Mouse (Mus musculus) mouse embryonic stem cell (cell line): Measurements from ENCODE around the gene Creb3l4.
"Not testable (repeated sequence)": the region's sequence is repeated elsewhere in the genome, so short reads cannot be mapped to it uniquely, and the experiment has no call there.

Experiments used
- in situ Hi-C, 2 experiments: fragments of 300-500 bp; cut with MboI; formaldehyde crosslinking; loops; 1 replicate in 1 of 2; 3 replicates in 1 of 2; pipeline ENCODE4 v1.14.3; 2019 to 2020; ENCODE audit warnings: low sequenced_read_pairs in 2 of 2, low pct_unique_long_range_greater_than_20kb in 1 of 2, mixed read lengths in 1 of 2; ENCODE audit not compliant: unreplicated experiment in 1 of 2

Creb3l4 gene

DNA sequence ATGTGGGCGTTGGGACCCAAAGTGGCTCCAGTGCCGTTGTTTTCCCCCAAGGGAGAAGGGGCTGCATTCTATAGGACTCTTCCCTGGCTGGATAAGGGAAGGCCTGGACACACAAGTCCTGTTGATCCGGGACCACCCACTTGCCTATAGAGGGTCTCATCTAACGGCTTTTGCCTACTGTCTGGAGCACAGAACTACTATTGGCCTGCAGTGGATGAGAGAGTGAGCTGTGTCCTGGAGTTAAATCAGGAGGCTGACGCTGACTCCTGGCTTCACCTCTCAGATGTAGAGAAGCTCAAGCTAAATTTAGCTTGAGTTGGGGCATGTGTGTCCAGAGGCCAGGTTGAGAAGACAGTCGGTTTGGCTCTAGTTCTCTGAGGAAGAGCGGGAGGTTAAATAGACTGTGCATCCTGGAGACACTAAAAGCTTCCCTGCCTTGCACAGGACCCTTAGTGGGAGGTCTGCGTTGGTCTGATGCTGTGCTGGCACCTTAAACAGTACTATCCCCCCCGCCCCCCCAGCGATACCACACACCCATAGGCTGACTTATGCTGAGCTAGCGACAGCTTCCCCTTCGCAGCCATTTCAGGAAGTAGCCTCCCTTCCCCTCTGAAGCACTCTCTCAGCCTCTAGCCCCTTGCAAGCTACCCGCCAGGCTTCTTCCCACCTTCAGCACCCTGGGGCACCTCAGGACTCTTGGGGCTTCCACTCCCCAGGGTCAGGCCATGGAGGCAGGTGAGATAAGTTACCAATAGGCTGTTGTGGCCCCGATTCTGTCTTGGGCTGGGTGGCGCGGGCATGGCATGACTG, 22.8 kb upstream of the Creb3l4 start:
- in situ Hi-C loops: no loop called here

DNA sequence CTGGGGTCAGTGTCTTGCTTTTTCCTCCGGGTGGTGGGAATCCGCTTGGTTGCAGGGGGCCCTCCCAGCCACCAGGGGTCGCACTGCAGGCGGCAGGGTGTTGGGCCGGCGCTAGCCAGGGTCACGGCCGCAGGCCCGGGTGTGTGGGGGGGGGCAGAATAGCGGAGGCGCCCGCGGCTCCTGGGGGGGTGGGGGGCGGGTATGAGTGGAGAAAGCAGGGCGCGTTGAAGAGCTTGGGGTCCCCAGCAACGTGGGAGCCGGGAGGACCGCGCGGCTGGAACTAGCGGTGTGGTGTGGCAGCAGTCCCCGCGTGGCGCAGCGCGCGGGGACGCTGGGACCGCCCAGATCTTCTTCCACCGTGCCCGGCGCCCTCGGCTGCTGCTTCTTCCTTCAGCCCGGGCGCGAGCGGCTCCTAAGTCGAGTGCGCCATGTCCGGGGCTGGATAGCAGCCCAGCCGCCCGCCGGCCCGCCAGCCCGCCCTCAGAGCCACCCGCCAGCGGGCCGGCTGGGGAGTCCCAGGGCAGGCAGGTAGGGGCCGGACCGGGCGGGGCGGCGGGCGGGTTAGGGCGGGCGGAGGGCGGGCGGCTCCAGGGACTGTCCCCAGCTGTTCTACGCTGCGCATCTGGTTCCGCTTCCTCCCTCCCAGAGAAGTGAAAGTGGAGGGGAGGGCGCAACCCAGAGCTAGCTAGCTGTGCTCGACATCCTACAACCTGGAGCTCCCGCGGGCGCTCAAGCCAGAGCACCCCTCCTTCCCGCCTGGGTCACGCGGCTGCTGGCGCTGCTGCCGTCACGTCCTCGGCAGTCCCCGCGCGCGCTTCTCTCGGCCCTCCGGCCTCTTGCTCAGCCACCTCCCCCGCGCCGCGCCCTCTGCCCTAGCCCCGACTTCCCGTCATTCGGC, 22.0 kb upstream of the Creb3l4 start, which contains the start of gene Dennd4b:
TSS of gene Dennd4b (plus strand) at position 152 of the 898 bp plus-strand sequence.
- in situ Hi-C loops: no loop called here

DNA sequence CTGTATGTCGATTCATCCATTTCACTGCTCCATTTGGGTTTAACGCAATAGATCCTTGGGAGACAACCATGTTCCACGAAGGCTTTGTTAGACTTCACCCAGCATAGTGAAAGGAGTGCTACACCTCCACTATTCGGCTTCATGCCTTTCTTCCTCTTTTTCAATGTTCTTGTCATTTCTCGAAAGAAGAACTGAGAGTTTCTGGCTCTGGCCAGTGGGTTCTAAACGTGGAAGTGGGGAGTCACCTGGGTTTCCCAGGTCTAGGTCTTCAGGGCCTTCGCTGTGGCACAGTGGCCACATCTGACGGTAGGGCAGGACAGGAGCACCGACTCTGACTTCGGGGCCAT, 21.3 kb upstream of the Creb3l4 start:
- in situ Hi-C loops: no loop called here

DNA sequence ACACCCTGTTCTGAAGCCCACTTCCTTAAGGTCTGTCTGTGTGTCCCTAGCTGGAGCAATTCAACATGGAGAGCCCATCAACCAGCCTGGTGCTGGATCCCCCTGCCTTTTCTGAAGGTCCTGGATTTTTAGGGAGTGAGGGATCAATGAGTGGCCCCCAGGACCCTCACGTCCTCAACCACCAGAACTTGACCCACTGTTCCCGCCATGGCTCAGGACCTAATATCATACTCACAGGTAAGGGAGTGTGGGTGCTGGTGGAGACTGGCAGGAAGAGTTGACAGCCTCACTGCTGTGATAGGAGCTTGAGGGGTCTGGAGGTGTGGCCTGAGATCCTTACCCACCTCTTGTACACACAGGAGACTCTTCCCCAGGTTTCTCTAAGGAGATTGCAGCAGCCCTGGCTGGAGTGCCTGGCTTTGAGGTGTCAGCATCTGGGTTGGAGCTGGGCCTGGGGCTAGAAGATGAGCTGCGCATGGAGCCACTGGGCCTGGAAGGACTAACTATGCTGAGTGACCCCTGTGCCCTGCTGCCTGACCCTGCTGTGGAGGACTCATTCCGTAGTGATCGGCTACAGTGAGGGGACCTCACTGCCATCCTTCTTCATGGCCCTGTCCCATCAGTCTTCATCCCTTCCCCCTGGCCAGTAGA, 19.9 kb upstream of the Creb3l4 start:
- in situ Hi-C loops: no loop called here

DNA sequence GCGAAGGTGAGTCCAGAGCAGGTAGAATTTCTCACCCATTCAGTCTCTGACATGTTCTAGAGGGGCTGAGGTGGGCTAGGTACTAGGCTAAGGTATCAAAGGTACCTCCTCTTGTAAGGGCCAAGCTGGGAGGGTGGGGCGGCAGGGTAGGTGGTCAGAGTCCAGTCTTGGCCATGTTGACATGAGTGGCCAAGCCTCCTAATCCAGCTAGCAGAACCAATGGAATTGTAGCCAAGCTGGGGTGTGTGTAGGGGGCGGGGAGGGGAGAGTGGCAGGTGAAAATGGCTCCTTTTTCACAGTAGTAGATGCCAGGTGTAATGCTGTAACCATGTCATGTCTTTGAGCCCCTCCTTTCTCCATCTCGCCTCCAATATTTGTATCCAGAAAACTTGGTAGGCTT, 15.2 kb upstream of the Creb3l4 start:
- in situ Hi-C loops: no loop called here

DNA sequence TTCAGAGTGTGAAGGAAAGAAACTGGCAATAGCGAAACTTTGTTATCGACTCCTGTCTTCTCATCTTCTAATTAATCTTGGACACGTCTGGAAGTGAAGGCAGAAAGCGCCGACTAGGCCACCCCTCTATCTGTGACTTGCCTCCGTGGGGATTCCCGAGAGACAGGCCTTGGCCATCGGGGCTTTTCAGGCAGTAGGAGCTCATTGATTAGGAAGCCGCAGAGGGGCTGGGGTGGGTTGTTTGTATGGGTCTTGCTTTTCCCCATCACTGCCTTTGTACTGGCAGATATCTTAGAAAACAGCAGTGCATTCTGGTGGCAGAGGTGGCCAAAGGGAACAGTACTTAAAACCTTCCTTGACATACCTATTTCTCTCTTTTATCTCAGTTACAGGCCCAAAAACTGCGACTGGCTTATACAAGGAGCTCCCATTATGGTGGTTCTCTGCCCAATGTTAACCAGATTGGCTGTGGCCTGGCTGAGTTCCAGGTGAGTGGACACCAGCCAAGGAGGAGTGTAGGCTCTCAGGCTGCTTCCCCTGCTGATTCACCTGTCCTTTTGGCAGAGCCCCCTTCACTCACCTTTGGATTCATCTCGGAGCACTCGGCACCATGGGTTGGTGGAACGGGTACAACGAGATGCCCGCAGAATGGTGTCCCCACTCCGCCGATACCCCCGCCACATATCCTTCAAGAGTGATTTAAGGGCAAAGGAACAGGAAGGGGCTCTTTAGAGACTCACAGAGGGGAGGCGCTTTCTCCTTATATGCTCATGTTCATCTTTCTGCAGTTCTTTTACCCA, 13.6 kb upstream of the Creb3l4 start:
- in situ Hi-C loops: no loop called here

DNA sequence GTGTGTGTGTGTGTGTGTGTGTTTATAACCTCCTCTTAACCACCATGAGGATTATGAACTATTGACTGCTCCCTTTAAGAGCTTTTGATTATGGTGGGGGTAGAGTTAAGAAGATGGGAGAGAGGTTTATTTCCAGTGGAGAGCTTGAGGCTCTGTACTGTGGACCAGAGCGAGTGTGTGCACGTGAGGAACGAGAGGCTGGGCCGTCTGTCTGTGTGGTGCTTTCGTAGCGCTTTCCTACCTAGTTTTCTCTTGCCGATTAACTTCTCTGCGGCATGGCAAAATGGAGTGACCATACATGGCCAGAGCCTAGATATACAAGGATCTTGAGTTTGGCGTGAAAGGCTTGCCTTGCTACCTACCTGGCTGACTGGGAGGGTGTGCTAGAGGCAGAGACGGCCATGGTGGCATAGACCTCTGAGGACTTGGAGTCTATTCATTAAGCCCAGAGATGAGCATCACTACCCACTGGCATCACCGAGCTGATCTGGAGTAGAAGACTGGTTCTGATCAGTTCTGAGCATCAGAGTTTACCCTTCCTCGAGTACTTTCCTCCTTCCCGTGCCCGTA, 12.6 kb upstream of the Creb3l4 start:
- in situ Hi-C loops: no loop called here

DNA sequence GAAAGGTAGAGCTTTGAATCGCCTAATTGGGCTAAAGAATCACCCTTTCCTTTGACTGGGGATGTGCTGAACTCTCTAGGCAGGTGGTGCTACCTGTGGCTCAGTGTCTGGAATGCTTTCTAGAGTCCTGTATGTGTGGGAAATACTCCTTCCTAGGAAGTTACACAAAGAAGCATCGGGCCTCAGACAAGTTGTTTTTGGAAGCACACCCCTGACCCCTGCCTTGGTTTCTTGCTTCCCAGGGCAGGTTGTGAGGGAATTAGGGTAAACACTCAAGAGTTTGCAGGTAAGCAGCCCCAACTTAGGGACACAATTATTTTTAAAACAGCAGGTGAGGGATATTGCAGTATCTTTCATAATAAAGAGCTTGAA, 11.9 kb upstream of the Creb3l4 start:
- in situ Hi-C loops: no loop called here

DNA sequence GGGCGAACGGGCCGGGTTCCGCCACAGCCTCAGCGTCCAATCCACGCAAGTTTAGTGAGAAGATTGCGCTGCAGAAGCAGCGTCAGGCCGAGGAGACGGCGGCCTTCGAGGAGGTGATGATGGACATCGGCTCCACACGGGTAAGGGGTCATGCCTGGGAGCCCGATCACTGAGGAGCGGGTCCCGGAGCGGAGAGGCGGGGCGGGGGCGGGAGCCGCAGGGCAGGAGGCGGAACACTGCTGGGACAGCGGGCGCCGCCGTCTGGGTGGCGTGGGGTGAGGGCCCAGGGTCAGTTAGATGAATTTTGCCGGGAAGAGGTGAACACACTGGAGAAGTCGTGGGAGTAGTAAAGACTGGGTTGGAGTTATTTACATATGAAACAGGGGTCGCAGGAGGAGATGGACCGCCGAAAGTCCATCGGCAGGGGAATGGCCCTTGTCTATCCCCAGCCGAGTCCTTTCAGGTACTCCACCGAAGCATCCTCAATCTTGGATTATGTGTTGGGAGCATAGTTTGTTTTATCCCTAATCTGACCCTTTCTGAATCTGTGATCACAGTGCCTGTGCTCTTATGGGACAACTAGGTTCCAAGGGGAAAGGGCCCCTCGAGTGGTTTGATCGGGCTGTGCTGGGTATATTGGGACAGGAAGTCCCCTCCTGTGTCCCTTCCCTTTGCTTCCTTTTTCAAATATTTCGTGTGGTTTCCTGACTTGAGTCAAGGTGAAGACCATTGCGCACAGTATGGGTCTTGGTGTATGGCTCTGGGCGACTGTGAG, 11.3 kb upstream of the Creb3l4 start:
- in situ Hi-C loops: no loop called here

DNA sequence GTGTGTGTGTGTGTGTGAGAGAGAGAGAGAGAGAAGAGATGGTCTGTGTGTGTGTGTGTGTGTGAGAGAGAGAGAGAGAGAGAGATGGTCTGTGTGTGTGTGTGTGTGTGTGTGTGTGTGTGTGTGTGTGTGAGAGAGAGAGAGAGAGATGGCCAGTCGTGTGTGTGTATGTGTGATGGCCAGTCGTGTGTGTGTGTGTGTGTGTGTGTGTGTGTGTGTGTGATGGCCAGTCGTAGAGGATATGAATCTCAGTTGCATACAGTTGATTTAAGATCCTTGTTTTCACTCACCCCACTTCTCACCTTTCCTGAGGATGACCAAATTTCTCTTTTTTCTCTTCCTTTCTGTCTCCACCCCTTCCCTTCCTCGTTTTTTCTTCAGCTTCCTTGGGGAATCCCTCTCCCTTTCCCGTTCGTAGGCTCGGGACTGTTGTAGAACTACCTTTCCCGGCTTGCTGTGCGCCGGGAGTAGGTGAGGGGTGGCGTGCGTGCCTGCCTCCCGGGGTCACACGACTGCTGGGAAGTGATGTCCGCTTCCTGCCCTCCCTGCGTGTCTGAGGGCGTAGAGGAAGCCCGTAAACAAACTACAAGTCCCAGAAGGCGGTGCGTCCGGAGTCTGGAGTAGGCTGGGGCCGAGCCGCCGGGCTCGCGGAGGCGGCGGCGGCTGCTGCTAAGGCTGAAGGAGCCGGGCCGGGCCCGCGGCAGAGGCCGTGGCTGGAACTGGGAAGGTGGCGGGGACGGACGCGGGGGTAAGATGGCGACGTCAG, 10.5 kb upstream of the Creb3l4 start, which contains the start of gene Crtc2:
TSS of gene Crtc2 (plus strand) at position 511 of the 766 bp plus-strand sequence.
- in situ Hi-C loops: no loop called here

DNA sequence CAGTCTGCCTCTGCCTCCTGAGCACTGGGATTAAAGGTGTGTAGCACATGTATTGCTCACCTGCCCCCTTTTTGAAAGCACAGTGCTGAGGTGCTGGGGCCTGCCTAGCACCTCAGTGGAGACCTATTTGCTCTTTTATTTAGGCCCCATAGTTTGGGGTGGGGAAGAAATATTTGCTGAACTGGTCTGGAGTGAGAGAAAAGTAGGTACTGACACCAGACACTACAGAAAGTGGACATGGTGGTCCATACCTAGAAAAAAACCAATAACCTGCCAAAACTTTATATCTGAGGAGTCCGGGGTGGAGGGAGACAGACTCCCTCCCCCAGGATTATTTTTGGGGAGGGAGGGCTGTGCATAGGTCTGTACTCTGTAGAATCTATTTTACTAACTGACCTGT, 9.9 kb upstream of the Creb3l4 start:
- in situ Hi-C loops: not testable (repeated sequence)

DNA sequence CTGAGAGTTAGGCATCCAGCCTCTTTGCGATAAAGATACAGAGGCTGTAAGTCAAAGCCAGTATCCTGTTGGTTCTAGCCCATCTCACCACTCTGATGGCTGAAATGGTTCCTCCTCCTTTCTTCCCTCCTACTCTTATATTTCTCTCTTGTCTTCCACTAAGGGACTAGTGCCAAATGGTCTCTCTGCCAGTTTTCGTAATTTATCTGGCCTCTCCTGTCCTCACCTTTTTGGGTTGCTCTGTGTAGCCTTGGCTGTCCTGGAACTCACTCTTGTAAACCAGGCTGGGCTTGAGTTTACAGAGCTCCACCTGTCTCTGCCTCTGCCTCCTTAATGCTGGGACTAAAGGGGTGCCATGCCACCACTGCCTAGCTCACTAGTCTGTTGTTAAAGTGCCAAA, 9.3 kb upstream of the Creb3l4 start:
- in situ Hi-C loops: not testable (repeated sequence)

DNA sequence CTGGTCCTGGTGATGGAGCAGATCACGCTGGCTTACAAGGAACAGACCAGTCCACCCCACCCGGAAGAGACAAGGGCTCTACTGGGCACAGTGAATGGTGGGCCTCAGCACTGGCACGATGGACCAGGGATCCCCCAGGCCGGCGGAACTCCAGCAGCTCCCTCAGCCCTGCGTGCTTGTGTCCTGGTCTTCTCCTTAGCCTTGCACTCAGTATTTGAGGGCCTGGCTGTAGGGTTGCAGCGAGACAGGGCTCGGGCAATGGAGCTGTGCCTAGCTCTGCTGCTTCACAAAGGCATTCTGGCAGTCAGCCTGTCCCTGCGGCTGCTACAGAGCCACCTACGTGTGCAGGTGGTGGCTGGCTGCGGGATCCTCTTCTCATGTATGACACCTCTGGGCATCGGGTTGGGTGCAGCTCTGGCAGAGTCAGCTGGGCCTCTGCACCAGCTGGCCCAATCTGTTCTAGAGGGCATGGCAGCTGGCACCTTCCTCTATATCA, 8.5 kb upstream of the Creb3l4 start:
- in situ Hi-C loops: not testable (repeated sequence)

DNA sequence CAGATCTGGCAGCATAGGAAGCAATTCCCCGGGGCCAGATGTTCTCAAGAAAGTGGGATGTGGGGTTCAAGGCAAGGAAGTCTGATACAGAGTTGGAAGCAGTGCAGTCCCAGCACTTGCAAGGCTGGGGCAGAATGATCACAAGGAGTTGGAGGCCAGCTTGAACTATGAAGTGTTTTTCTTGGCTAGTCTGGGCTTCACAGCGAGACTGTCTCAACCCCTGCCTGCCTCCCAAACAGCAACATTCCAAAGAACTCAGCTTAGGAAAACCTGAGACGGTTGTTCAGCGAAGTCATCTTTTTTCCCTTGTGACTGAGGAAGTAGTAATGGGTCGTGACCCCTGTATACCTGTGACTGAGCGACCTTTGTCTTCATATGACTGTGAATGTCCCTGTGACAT, 7.5 kb upstream of the Creb3l4 start:
- in situ Hi-C loops: no loop called here

DNA sequence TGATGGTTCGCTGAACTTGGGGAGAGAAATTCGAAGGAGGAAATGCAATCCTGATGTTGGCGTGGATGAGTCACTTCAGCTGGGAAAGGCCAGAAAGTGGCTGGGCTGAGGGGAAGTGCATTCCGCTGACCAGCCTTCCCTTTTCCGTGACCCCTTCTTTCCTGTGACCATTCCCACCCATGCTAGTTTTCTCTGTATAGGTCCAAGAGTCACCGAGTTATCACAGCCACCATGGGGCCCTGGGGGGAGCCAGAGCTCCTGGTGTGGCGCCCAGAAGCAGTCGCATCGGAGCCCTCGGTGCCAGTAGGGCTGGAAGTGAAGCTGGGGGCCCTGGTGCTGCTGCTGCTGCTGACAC, 5.4 kb upstream of the Creb3l4 start:
- in situ Hi-C loops: no loop called here

DNA sequence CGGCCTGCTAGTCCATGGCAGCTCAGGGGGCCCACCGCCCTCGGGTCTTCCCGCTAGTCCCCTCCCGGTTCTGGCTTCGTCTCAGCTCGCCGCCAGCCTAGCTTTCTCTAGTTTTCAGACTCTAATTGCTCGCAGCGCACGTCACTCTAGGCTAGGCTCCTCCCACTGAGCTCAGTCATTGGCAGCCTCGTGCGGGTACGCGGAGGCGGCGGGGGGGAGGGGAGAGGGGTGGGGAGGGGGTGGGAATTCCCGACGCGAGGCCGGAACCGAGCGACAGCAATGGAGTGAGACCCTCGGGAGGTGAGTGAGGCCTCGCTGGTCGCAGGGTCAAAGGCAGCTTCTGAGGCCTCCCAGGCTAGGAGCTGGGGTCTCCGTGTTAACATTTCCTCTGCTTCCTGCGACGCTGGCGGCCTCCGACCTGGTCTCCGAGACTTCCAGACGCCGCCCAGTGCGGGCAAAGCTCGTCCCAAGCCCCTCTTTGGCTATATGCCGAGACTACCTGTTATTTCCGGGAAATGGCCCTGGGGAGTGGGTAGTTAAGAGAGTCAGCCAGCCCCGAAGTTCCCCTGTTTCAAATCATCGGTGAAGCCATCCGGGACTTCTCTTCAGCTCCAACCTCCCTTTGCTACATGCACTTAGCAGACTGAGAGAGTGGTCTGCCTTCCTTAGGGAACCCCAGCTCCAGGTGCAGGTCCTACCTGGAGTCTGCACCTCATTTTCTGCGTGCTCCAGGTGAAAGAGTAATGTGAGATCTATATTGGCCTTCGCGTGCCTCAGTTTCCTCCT, 4.8 kb upstream of the Creb3l4 start, which contains the start of gene Slc39a1:
TSS of gene Slc39a1 (plus strand) at position 213 of the 786 bp plus-strand sequence.
- in situ Hi-C loops: no loop called here
